Mouse (Mus musculus) heart, embryonic 13.5 days (tissue): Measurements from ENCODE around the gene Il11. TPM values are rescaled to one million over a fixed set of nuclear protein-coding genes. Genes with fewer than 3 reads are reported as not detected.
"Not testable (repeated sequence)": the region's sequence is repeated elsewhere in the genome, so short reads cannot be mapped to it uniquely, and the experiment has no call there.

Experiments used
- ATAC-seq: fragments of 200-750 bp; cut with Nextera tagmentation; 2 replicates; pipeline ENCODE4 v1.8.0; 2017; ENCODE audit warnings: moderate TSS enrichment; ENCODE audit not compliant: insufficient number of reproducible peaks, low FRiP score, low TSS enrichment; ENCODE audit errors: extremely low read depth
- H3K27ac ChIP-seq: fragments of 300-500 bp; sonication (generic); replicated peaks from 2 replicates; pipeline ENCODE4 v1.5.1; 2015; ENCODE audit warnings: moderate library complexity, mild to moderate bottlenecking, inconsistent platforms
- H3K27me3 ChIP-seq: fragments of 300-500 bp; sonication (generic); replicated peaks from 2 replicates; pipeline ENCODE4 v1.6.1; 2015; ENCODE audit warnings: mild to moderate bottlenecking, inconsistent platforms
- H3K36me3 ChIP-seq: fragments of 300-500 bp; sonication (generic); 2 replicates; pipeline ENCODE4 v1.6.1; 2015; ENCODE audit warnings: mild to moderate bottlenecking, inconsistent platforms
- H3K4me1 ChIP-seq: fragments of 300-500 bp; sonication (generic); 2 replicates; pipeline ENCODE4 v1.6.1; 2015; ENCODE audit warnings: inconsistent platforms
- H3K4me2 ChIP-seq: fragments of 300-500 bp; sonication (generic); 2 replicates; pipeline ENCODE4 v1.6.1; 2015; ENCODE audit warnings: inconsistent platforms, mild to moderate bottlenecking, moderate library complexity
- H3K4me3 ChIP-seq: fragments of 300-500 bp; sonication (generic); 2 replicates; pipeline ENCODE4 v1.5.1; 2015; ENCODE audit warnings: moderate library complexity, mild to moderate bottlenecking, inconsistent platforms
- H3K9ac ChIP-seq: fragments of 300-500 bp; sonication (generic); 2 replicates; pipeline ENCODE4 v1.6.1; 2015; ENCODE audit warnings: inconsistent platforms, mild to moderate bottlenecking, moderate library complexity
- H3K9me3 ChIP-seq: fragments of 300-500 bp; sonication (generic); 2 replicates; pipeline ENCODE4 v1.6.1; 2016; ENCODE audit warnings: inconsistent platforms
- WGBS: fragments of 180-500 bp; shearing (Covaris S2); methylation state at CpG from one replicate; pipeline ENCODE4 v1.1.7; 2015; ENCODE audit warnings: mixed read lengths; 5-methylcytosine and 5-hydroxymethylcytosine counted together
- polyA plus RNA-seq: library from polyadenylated mRNA; unstranded; fragments of >200 nt; fragmentation: Nextera tagmentation; extraction: Ambion mirVana; gene quantifications from 2 replicates; pipeline ENCODE4 v1.2.1, GENCODE M21; 2015

Gene Il11
- 0.09 TPM in 1 of 2 replicates, not detected in the other for polyA plus RNA-seq

DNA sequence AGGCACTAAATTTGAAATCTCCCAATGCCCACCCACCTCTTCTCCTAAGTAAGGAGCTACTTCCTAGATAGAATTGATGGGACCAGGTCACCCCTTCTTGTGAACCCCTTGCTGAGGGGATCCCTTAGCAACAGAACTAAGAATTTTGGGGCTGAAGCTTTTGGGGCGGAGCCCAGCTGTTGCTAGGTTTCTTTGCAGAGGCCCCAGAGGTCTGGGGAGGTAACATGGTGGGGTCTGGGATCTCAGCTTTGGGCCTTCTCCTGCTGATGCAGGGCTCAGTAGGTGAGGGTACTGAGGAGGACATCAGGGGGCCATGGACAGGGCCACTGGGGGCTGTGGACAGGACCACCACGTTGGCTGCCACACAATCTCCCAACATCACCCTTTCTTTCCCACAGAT lies at the start of gene Il11, which contains the start of gene Tmem190:
Gene Il11 (minus strand): TSS at position 101 of the 400 bp plus-strand sequence.
Gene Tmem190 (plus strand): TSS at position 179 of the 400 bp plus-strand sequence.
- Histone ChIP-seq H3K27ac (no peak within 1 kb of the TSS), H3K9me3 (no peaks in the 10 kb centered on the region), H3K4me1 (peaks cover 4% of the 10 kb centered on the region; the same call in 1 of the 2 replicates), H3K4me3 (no peak within 1 kb of the TSS), H3K4me2 (no peak within 1 kb of the TSS), H3K36me3 (no peaks in the 10 kb centered on the region), H3K27me3 (peaks cover 70% of the 10 kb centered on the region), H3K9ac (no peak within 1 kb of the TSS)
- ATAC-seq, result no peak
- 73% methylated on average over 2 of the region's 2 CpGs for WGBS

DNA sequence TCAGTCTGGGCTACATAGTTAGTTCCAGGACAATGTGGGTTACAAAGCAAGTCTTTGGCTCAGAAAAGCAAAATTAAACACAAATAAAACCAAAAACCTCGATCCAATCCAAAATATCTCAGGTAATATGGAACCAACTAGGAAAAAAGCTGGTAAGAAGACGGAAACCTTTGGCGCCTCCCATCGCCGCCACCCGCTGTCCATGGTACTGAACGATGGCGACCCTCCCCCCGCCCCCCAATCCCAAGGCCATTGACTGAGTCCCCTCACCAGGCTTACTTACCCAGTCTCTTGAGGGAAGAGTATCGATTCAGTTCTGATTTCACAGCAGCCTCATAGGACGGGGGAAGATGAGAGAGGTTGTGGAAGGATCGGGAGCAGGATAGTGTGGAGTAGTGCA lies 47.8 kb upstream of the Il11 start:
- Histone ChIP-seq H3K27ac (no peak overlapping the region), H3K4me2 (no peak overlapping the region), H3K9me3 (no peaks in the 10 kb centered on the region), H3K4me1 (no peaks in the 10 kb centered on the region), H3K36me3 (no peaks in the 10 kb centered on the region), H3K9ac (no peak overlapping the region), H3K27me3 (peaks cover 84% of the 10 kb centered on the region), H3K4me3 (no peak overlapping the region)
- 4% methylated on average over 12 of the region's 12 CpGs for WGBS
- no peak for ATAC-seq

DNA sequence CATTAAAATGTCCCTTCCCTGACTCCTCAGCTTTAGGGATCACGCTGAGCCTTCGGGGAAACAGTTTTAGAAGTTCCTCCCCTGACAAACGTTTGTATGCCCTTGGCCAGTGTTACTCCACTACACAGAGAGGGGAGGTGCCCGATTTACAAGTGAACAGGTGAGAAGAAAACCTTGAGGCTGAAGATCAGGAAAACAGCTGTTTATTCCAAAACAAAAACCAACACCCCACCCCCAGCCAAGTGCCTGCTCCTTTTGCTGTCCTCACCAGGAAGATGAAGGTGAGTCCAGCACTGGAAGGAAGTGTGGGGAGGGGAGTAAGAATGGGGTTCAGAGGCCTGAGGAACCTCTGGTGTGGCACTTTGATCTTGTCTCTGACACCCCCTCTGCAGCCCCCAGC lies 42.7 kb upstream of the Il11 start:
- Histone ChIP-seq H3K4me1 (peaks cover 15% of the 10 kb centered on the region), H3K9ac (no peak overlapping the region), H3K4me2 (no peak overlapping the region), H3K36me3 (no peaks in the 10 kb centered on the region), H3K9me3 (no peaks in the 10 kb centered on the region), H3K27ac (no peak overlapping the region), H3K4me3 (no peak overlapping the region), H3K27me3 (peaks cover 37% of the 10 kb centered on the region)
- WGBS, result 38% methylated on average over 4 of the region's 4 CpGs
- ATAC-seq, result no peak

DNA sequence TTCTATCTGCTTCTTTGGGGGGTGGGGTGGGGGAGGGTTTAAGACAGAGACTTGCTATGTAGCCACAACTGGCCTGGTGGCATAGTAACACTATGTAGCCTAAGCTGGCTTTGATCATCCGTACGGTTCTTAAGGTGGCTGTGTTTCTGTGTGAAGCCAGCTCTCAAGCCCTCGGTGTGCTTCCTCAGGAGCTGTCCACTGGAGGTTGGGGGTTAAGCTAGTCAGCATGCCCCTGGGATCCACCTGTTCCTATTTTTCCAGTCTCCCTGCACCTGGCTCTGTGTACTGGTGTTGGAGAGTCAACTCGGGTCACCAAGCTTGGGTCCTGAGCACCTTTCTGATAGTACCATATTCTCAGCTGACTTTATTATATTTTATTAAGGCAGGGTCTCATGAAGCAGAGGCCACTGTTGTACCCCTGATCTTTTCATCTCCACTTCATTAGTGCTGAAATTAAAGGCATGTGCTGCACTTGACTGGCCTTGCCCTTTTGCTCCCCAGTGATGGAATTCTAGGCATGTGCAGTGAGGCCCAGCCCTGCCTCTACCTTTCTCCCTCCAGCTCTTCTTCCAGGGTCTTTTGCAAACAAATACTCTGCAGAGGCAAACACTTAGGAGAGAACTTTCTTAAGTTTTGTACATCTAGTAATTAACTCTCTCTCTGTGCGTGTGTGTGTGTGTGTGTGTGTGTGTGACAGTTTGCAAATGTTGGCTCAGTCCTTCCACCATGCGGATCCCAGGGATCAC lies 39.7 kb upstream of the Il11 start:
- 64% methylated on average over 6 of the region's 6 CpGs for WGBS
- Histone ChIP-seq H3K36me3 (no peaks in the 10 kb centered on the region), H3K9ac (no peak overlapping the region), H3K4me3 (no peak overlapping the region), H3K4me1 (peaks cover 15% of the 10 kb centered on the region), H3K27me3 (0 out of 2 replicates have a peak, but pooled peaks cover 13% of the 10 kb centered on the region), H3K27ac (peak overlapping the region; percentile 50; the same call in 1 of the 2 replicates), H3K4me2 (no peak overlapping the region), H3K9me3 (no peaks in the 10 kb centered on the region)
- ATAC-seq, result no peak

DNA sequence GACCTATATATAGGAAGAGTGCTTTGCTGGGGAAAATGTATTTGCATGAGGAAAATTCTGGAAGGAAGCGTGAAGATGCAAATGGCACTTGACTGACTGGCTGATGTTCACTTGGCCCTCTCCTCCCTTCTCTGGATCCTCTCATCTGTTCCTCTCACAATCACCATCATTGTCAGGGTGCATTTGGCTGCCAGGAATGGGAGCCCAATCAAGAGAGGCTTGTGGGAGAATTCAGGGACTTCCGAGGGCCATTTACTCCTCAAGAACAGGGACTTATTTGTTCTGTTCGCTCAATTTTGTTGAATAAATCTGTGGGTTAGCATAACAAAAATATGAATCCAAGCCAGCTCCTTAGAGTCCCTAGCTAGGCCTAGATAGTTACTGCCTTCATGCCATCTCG lies 39.0 kb upstream of the Il11 start:
- H3K36me3 ChIP-seq, result no peaks in the 10 kb centered on the region
- no peak for ATAC-seq
- 0 out of 2 replicates have a peak, but pooled peaks cover 9% of the 10 kb centered on the region for H3K27me3 ChIP-seq
- 74% methylated on average over 4 of the region's 4 CpGs for WGBS
- H3K4me1 ChIP-seq, result peaks cover 15% of the 10 kb centered on the region
- H3K9ac ChIP-seq, result no peak overlapping the region
- H3K9me3 ChIP-seq, result no peaks in the 10 kb centered on the region
- no peak overlapping the region for H3K4me3 ChIP-seq
- no peak overlapping the region for H3K27ac ChIP-seq
- H3K4me2 ChIP-seq, result no peak overlapping the region

DNA sequence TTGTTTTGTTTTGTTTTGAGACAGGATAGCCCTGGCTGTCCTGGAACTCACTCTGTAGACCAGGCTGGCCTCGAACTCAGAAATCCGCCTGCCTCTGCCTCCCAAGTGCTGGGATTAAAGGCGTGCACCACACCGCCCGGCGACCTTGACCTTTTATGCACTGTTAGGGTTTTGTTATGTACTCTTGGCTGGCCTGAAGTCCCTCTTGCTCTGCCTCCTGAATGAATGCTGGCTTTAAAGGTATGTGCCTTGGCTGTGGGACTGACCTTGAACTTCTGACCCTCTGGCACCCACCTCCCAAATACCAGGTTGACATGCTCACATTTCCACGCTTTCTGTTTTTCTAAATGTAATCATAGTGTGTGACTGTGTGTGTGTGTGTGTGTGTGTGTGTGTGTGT lies 38.3 kb upstream of the Il11 start:
- ATAC-seq, H3K27me3 ChIP-seq, H3K9me3 ChIP-seq, H3K27ac ChIP-seq, H3K9ac ChIP-seq, H3K4me2 ChIP-seq, H3K36me3 ChIP-seq, H3K4me3 ChIP-seq: not testable (repeated sequence)
- WGBS, result 87% methylated on average over 7 of the region's 7 CpGs
- peaks cover 15% of the 10 kb centered on the region for H3K4me1 ChIP-seq

DNA sequence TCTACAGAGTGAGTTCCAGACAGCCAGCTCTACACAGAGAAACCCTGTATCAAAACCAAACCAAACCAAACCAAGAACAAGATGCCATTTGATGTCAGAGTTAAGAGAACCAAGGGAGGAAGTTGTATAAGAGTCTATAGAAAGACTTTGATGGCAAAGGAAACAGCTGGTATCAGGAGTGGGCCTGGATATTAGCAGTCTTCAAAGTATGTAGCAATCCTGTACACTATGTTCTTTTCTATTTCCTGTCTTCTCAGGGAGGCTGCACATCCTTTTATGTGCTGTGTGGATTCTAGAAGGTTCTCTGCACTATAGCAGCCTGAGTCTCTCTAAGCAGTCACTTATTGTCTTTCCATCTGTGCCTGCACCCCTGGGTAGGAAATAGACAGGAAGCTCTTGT lies 33.9 kb upstream of the Il11 start:
- no peaks in the 10 kb centered on the region for H3K9me3 ChIP-seq
- H3K4me1 ChIP-seq, result peaks cover 7% of the 10 kb centered on the region
- no peak overlapping the region for H3K27ac ChIP-seq
- no peaks in the 10 kb centered on the region for H3K27me3 ChIP-seq
- no peak for ATAC-seq
- no peaks in the 10 kb centered on the region for H3K36me3 ChIP-seq
- no peak overlapping the region for H3K9ac ChIP-seq
- no peak overlapping the region for H3K4me3 ChIP-seq
- no peak overlapping the region for H3K4me2 ChIP-seq

DNA sequence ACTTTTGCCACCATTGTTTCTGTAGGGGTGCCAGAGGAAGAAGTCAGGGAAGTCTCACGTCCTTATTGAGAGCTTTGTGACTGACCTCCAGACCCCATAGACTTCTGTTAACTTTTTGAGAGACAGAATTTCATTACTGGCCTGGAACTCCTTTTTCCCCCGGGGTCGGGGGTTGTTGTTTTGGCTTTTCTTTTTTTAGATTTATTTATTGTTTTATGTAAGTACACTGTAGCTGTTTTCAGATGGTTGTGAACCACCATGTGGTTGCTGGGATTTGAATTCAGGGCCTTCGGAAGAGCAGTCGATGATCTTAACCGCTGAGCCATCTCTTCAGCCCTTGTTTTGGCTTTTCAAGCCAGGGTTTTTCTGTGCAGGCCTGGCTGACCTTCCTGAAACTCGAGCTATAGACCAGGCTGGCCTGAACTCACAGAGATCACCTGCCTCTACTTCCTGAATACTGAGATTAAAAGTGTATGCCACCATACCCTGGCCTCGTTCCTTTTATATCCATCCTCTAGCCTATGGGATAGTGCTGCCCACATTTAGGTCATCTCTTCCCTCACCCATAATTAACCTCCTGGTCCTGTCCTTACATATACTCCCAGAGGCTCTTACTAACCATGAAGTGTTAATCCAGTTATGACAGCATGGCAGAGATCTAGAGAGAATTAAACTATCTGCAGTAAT lies 30.6 kb upstream of the Il11 start:
- Histone ChIP-seq H3K36me3 (peaks cover 30% of the 10 kb centered on the region), H3K27me3 (no peaks in the 10 kb centered on the region), H3K4me2 (peak overlapping the region; percentile 89), H3K9ac (peak overlapping the region; percentile 79), H3K4me3 (peak overlapping the region; percentile 95), H3K27ac (peak overlapping the region; percentile 89), H3K4me1 (peaks cover 34% of the 10 kb centered on the region), H3K9me3 (no peaks in the 10 kb centered on the region)
- ATAC-seq, result no peak
- WGBS, result 19% methylated on average over 8 of the region's 8 CpGs

DNA sequence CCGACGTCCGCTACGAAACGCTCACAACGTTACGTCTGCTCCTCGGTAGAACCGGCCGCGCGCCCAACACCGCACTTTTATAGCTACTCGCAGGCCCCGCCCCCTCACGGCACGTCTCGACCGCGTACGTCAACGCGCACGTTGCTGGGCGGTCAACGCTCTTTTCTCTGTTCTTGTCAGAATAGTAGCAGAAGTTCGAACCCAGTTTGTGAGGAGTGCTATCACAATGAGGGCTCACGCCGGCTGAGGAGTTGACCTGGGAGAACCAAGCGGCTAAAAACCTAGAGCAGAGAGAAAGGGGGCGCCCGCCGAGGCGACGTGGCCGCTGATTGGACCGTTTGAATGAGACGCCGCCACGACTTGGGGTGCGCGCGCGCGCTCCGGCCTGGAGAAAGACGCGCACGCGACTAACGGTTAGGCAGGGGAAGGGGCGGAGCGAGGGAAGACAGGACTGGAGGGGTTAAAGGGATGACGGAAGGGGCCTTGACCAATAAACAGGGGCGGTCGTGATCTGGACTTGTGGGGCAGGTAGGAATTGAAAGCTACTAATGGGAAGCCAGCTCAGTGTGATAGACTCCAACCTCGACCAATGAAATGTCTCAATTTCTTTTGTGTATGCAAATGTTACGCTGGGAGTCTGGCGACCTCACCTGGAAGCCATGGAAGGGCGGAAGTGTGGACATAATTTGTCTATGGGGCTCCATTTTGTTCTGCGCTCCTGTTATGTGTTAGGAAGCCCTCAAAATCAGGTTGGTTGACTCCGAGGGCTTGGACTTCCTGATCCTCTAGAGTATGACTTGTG lies 29.8 kb upstream of the Il11 start, which contains the start of gene Ube2s:
Gene Ube2s (minus strand): TSS at position 288 of the 802 bp plus-strand sequence.
- peak; percentile 97 for ATAC-seq
- H3K9me3 ChIP-seq, result no peaks in the 10 kb centered on the region
- peak within 1 kb of the TSS; percentile 99 for H3K9ac ChIP-seq
- under 1% methylated on average over 62 of the region's 62 CpGs for WGBS
- peaks cover 36% of the 10 kb centered on the region for H3K4me1 ChIP-seq
- peak within 1 kb of the TSS; percentile 89 for H3K4me2 ChIP-seq
- H3K27me3 ChIP-seq, result no peaks in the 10 kb centered on the region
- H3K27ac ChIP-seq, result peak within 1 kb of the TSS; percentile 97
- peaks cover 35% of the 10 kb centered on the region for H3K36me3 ChIP-seq
- H3K4me3 ChIP-seq, result peak within 1 kb of the TSS; percentile 95

DNA sequence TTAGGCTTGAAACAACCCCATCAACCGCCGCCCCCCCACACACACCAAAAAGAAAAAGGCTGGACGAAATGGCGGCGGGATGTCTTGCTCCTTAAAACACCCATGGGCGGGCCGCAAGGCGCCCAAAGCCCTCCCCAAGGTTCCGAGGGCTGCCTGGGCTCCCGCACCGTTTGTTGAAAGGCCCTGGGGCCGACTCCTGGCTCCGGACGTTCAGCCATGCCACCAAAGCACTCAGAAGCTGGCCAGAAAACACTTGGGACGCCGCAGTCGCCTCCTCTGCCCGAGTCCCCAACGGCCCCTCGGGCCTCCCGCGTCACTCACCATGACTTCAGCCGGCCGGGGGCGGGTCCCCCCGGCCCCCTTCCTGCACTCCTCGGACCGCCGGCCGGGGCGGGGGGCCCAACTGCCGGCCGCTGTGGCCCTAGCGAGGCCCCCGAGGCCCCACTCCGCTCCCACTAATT lies 29.2 kb upstream of the Il11 start:
- Histone ChIP-seq H3K4me3 (peak overlapping the region; percentile 95), H3K9ac (peak overlapping the region; percentile 99), H3K27ac (peak overlapping the region; percentile 97), H3K36me3 (peaks cover 41% of the 10 kb centered on the region), H3K27me3 (no peaks in the 10 kb centered on the region), H3K9me3 (no peaks in the 10 kb centered on the region), H3K4me2 (peak overlapping the region; percentile 89), H3K4me1 (peaks cover 41% of the 10 kb centered on the region)
- under 1% methylated on average over 28 of the region's 36 CpGs for WGBS
- ATAC-seq, result peak; percentile 20

DNA sequence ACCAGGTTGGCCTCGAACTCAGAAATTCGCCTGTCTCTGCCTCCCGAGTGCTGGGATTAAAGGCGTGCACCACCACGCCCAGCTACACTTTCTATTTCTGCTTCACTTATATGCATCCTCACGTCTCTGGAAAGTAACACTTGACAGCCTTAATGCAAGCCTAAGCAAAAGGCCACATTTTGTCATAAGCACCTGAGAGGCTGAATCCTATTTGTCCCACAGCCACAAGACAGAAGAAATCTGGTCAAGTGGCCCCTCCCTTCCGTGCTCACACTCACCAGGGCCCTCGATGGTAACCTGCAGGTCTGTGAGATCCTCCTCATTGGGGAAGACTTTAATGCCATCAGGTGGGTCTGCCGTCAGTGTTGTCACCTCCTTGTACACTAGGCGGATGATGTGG lies 28.5 kb upstream of the Il11 start:
- Histone ChIP-seq H3K27ac (peak overlapping the region; percentile 97; the same call in 1 of the 2 replicates), H3K9ac (peak overlapping the region; percentile 99), H3K4me2 (peak overlapping the region; percentile 89), H3K4me3 (peak overlapping the region; percentile 95), H3K36me3 (peaks cover 48% of the 10 kb centered on the region), H3K4me1 (peaks cover 41% of the 10 kb centered on the region)
- H3K9me3 ChIP-seq, ATAC-seq, H3K27me3 ChIP-seq: not testable (repeated sequence)
- 27% methylated on average over 10 of the region's 10 CpGs for WGBS
